Mouse (Mus musculus) heart, postnatal 36 days (tissue): ENCODE data around the gene Eml6. TPM values are rescaled to one million over a fixed set of nuclear protein-coding genes. Genes with fewer than 3 reads are reported as not detected.

Experiments used
- DNase-seq, 2 experiments: peaks; one replicate each; pipeline ENCODE4 v3.0.0; 2021 to 2022
- intact Hi-C: fragments of 180-260 bp; cut with DNase I; formaldehyde crosslinking; loops from one replicate; pipeline ENCODE4 v1.15.1; 2025
- total RNA-seq, 2 experiments: library from RNA; stranded (reverse); gene quantifications; 2 replicates each; pipeline ENCODE4 v1.2.3; 2021

Gene Eml6
- total RNA-seq, 2 experiments from 2014 or later: 2.4 to 2.7 TPM

DNA sequence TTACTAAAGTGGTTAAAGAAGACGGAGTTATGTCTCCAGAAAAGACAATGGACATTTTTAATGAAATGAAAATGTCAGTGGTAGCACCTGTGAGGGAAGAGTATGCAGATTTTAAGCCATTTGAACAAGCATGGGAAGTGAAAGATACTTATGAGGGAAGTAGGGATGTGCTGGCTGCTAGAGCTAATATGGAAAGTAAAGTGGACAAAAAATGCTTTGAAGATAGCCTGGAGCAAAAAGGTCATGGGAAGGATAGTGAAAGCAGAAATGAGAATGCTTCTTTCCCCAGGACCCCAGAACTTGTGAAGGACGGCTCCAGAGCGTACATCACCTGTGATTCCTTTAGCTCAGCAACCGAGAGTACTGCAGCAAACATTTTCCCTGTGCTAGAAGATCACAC is 319.0 kb downstream of the Eml6 start:
- DNase-seq: no peak
- intact Hi-C loops: no loop called here

DNA sequence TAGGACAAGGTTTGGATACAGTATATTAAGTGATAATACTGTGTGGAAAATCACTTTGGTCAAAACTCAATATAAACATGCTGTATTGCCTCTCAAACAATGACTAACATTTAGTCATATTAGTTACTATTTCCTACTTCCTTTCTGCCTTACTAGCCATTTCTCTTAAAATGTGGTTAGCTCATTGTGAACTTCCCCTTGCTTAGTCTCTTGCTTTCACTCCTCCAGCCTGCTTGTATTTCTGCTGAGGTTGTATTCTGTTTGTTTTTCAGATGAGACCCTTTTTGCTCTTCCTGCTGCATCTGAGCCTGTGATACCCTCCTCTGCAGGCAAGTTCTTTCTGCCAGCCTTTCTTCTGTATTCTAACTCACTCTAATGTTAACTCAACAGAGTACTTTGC is 320.6 kb downstream of the Eml6 start:
- DNase-seq: no peak
- intact Hi-C loops: no loop called here

DNA sequence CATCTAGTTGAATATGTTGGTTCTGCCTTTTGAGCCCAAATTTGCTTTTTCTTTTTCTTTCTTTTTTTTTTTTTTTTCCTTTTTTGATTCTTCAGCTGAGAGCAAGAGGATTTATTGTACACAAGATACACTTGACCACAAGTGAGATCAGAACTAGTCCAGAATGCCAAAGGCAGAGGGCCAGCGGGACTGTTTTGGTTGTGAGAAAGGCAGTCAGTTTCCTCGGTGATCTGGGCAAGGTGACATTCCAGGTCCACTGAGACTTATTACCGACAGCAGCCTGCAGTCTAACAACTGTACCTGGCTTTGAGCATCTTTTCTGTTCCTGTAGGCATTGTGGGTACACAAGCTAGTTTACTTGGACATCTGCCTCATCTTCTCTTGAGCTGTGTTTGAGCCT is 323.1 kb downstream of the Eml6 start:
- intact Hi-C loops: no loop called here

DNA sequence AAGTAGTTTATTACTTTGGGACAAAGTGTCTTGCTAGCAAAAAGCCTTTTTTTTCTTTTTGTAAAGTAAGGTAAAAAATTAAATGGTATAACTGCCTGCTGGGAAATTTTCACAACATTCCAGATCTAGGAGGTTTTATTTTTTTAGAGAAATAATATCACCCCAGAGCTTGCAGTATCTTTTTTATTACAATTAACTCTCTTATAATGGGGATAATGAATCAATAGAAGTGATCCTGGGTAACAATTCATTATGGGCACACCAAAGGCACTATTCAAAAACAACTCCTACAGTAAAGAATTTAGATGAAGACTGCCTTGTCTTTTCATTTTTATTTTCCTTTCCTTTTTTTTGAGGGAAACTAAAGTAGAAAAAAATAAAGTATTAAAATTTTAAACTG is 331.1 kb downstream of the Eml6 start:
- intact Hi-C loops: loop anchor here (10.0 kb wide), 1 partner anchor 320 kb away; the partner anchor contains the start of gene Ccdc88a
- no peak for DNase-seq

More for the DNA sequence above, 323.1 kb downstream of the Eml6 start:
- DNase-seq: peak; percentile 25 to 28

DNA sequence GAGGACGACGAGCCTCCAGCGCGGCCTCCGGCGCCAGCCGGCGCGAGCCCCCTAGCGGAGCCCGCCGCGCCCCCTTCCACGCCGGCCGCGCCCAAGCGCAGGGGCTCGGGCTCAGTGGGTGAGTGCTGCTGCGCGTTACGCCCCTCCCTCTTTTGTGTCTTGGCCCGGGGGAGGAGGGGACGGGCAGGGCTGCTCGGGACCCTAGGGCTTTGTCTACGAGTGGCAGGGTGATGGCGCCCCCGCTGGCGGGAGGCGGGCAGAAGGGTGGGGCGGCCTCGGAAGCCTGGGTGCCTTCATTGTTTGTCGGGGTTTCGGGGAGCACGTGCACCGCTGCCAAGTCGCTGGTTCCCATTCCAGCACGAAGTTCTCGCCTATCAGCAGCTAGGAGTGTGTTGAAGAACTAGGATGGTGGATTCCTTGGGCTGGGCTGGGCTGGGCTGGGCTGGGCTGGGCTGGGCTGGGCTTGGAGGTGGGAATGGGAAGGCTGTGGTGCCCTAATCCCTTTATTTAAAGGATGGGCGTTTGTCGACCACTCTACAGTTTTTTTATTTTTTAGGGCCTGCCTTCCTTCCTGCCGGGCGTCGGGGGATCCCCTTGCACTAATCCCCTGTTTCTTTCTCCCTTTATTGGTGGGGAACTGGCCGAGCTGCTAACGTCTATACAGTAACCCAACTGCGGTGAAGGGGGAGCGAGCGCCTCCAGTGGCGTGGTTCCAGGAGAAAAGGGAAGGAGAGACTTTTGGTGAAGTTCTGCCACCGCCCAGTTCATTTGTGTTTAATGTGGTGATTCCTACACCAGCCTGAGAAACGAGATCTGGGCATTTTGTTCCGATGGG is 332.0 kb downstream of the Eml6 start:
- intact Hi-C loops: loop anchor here (2.0 to 10.0 kb wide), 2 partner anchors 147 to 319 kb away; partner anchors contain the start of genes Ccdc88a and Clhc1
- peak; percentile 83 to 92 for DNase-seq

Other genes starting within 250 kb of the Eml6 start
- 1 to 10 TPM; 1.8 to 2.1 TPM for gene 4931440F15Rik, start 200.4 kb downstream of the Eml6 start, total RNA-seq
- gene Sptbn1, start 242.1 kb upstream of the Eml6 start, total RNA-seq: 100 to 1,000 TPM; 527 to 592 TPM